Mouse (Mus musculus): ENCODE results near the gene Cebpe.

Cebpe gene

DNA sequence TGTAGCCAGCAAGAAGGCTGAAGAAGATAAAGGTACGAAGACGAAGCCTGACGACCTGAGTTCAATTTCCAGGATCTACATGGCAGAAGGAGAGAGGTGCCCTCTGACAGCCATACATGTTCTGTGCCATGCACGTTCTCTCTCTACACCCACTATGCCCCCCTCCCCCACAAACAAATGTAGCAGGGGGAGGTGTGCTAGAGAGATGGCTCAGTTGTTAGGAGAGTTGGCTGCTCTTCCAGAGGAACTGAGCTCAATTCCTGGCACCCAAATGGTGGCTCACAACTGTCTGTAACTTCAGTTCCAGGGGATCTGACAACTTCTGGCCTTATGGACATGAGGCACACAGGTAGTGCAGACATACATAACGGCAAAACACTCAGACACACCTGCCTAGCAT, 35.7 kb downstream of the Cebpe start:
- no peak for DNase-seq (ENCODE audit: low read depth, low spot score)

DNA sequence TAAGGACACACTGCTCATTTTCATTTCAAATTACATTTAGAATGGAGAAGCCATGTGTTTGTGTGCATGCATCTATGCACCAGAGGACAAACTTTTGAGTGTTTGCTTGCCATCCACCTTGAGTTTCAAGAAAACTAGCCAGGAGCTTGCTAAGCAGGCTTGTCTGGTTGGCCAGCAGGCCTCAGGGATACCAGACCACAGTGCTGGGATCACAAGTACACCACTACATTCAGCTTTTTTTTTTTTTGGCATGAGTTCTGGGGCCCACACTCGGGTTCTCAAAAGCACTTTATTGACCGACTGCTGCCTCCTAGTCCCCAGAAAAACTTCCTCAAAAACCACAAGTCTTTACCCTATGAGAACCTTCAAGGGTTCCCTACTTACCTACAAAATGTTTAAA, 37.7 kb downstream of the Cebpe start:
- DNase-seq (ENCODE audit: low read depth, low spot score), result no peak

DNA sequence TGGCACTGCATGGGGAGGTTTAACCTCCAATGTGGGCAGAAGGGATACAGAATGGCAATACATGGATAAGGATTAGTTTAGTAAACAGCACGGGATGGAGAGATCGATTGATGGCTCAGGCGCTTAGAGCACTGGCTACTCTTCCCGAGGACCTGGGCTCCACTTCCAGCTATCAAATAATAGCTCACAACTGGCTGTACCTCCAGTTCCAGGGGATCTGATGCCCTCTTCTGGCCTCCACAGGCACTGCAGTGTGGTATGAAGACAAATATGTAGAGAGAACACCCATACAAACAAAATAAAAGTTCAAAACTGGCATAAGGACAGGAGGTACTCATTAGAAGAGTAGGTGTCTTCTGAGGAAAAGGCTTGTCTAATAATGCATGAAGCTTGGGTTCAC, 42.6 kb downstream of the Cebpe start:
- DNase-seq (ENCODE audit: low read depth, low spot score), result peak; percentile 67

- no peak for DNase-seq (ENCODE audit: low read depth, low spot score)
Observed at GRCm38 (mm10) chr14:54664477-54665222, 47.3 kb downstream of the Cebpe start.
